Mouse (Mus musculus): ENCODE results near the gene Rsbn1. TPM values are rescaled to one million over a fixed set of nuclear protein-coding genes. Genes with fewer than 3 reads are reported as not detected.

Gene Rsbn1
- polyA plus RNA-seq, 1 experiment from 2014 or later: 20.0 TPM

DNA sequence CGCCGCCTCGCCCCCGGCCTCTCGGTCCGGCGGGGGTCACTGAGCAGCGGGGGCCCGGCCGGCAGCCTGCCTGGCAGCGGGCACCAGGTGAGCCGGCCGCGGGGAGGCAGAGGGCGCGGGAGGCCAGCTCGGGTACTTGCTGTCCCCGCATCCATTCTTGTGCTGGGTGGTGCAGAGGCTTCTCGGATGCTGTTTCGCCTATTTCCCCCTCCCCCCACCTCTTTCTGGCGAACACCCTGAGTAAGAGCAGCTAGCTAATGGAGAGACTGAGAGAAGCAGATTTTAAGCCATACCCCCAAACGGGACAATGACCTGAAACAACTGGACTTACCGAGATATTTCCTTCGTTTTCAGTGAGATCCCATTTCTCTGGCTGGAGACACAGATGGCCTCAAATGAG, 54.8 kb downstream of the Rsbn1 start:
- Histone ChIP-seq H3K9me3 (ENCODE audit: control insufficient read depth, low read length) (no peaks in the 10 kb centered on the region), H3K4me2 (replicated peaks; ENCODE audit: low read depth, low read length) (peak overlapping the region; percentile 76), H3K27ac (ENCODE audit: low read depth, low read length) (peak overlapping the region; percentile 99), H3K27me3 (ENCODE audit: control insufficient read depth, insufficient read depth, low read length) (no peaks in the 10 kb centered on the region), H3K4me3 (ENCODE audit: low read depth, low read length) (peak overlapping the region; percentile 81), H3K36me3 (ENCODE audit: control insufficient read depth, insufficient read depth, low read length) (no peaks in the 10 kb centered on the region), H3K4me1 (replicated peaks; ENCODE audit: control insufficient read depth, insufficient read depth, low read length) (no peaks in the 10 kb centered on the region; the same call in 1 of the 2 replicates), H3K9ac (ENCODE audit: low read depth, low read length) (peak overlapping the region; percentile 94)
- peak; percentile 89 for ATAC-seq (ENCODE audit: low FRiP score)
- WGBS: under 1% methylated on average over 17 of the region's 24 CpGs
- peak; percentile 78 for DNase-seq (ENCODE audit: low spot score)

DNA sequence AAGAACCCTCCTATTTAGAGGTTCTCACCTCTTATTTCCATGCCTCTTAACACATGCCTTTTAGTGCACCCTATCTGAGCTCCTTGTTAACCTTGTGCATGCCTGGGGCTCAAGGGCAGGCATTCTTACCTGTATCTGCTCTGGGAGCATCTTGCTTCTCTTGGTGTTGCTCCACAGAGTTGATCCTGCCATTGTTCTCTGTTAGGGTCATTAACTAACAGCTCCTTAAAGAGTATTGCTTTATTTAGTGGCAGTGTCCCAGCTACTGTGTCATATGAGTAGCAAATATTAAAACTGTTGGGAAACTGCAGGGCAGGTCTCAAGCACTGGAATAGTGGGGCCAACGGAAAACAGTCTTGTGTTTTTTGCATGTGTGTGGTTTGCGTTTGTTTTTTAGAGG, 57.2 kb downstream of the Rsbn1 start:
- H3K9ac ChIP-seq (ENCODE audit: low read depth, low read length): no peak overlapping the region
- H3K27ac ChIP-seq (ENCODE audit: low read depth, low read length): no peak overlapping the region
- DNase-seq (ENCODE audit: low spot score) (no peak), ATAC-seq (ENCODE audit: low FRiP score) (no peak)
- H3K27me3 ChIP-seq (ENCODE audit: control insufficient read depth, insufficient read depth, low read length): no peaks in the 10 kb centered on the region
- H3K36me3 ChIP-seq (ENCODE audit: control insufficient read depth, insufficient read depth, low read length): no peaks in the 10 kb centered on the region
- no peak overlapping the region for H3K4me2 ChIP-seq (replicated peaks; ENCODE audit: low read depth, low read length)
- H3K9me3 ChIP-seq (ENCODE audit: control insufficient read depth, low read length): no peaks in the 10 kb centered on the region
- 98% methylated on average over 2 of the region's 2 CpGs for WGBS
- H3K4me1 ChIP-seq (replicated peaks; ENCODE audit: control insufficient read depth, insufficient read depth, low read length): no peaks in the 10 kb centered on the region; the same call in 1 of the 2 replicates
- no peak overlapping the region for H3K4me3 ChIP-seq (ENCODE audit: low read depth, low read length)

DNA sequence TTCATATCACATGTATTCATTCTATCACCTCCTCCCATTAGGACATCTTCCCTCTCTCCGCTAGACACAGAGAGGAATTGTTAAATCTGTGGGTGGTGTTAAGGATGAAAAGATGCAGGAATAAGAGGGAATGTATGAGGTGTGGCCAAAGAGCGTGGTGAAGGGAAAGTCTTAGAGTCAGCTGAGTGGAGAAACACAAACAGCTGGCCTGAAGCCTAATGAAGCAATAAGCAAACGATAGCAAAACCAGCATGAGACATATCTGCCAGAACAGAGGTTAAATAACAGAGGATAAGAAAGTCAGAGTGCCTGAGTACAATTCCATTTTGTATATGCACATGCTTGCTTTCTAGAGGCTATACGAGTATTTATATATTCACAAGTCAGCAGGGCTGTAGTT, 70.6 kb downstream of the Rsbn1 start:
- Histone ChIP-seq H3K4me1 (replicated peaks; ENCODE audit: control insufficient read depth, insufficient read depth, low read length) (no peaks in the 10 kb centered on the region), H3K27me3 (ENCODE audit: control insufficient read depth, insufficient read depth, low read length) (no peaks in the 10 kb centered on the region), H3K4me2 (replicated peaks; ENCODE audit: low read depth, low read length) (no peak overlapping the region), H3K36me3 (ENCODE audit: control insufficient read depth, insufficient read depth, low read length) (no peaks in the 10 kb centered on the region), H3K9ac (ENCODE audit: low read depth, low read length) (no peak overlapping the region), H3K9me3 (ENCODE audit: control insufficient read depth, low read length) (no peaks in the 10 kb centered on the region), H3K4me3 (ENCODE audit: low read depth, low read length) (no peak overlapping the region), H3K27ac (ENCODE audit: low read depth, low read length) (no peak overlapping the region)
- no peak for ATAC-seq (ENCODE audit: low FRiP score)
- DNase-seq (ENCODE audit: low spot score): no peak
- WGBS: 83% methylated on average over 4 of the region's 4 CpGs

DNA sequence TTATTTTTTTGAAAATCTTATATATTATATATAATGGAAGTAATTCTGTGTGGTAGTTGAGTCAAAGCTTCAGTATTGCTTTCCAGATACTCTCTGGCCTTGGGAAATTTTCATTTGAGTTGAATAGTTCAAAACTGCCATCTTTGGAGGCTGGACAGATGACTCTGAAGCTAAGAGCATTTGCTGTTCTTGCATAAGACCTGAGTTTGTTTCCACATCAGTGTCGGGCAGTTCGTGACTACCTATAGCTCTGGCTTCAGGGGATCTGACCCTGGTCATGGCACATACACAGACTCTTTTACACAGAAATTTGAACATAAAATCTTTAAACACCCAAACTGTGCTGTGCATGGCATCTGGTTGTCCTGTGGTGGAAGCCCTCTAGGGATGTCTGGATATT, 71.3 kb downstream of the Rsbn1 start:
- DNase-seq (ENCODE audit: low spot score) (no peak), ATAC-seq (ENCODE audit: low FRiP score) (no peak)
- H3K9ac ChIP-seq (ENCODE audit: low read depth, low read length): no peak overlapping the region
- WGBS: 95% methylated on average over 2 of the region's 2 CpGs
- H3K36me3 ChIP-seq (ENCODE audit: control insufficient read depth, insufficient read depth, low read length): 0 out of 2 replicates have a peak, but pooled peaks cover 3% of the 10 kb centered on the region
- H3K27me3 ChIP-seq (ENCODE audit: control insufficient read depth, insufficient read depth, low read length): no peaks in the 10 kb centered on the region
- H3K4me2 ChIP-seq (replicated peaks; ENCODE audit: low read depth, low read length): no peak overlapping the region
- no peaks in the 10 kb centered on the region for H3K9me3 ChIP-seq (ENCODE audit: control insufficient read depth, low read length)
- no peak overlapping the region for H3K4me3 ChIP-seq (ENCODE audit: low read depth, low read length)
- H3K4me1 ChIP-seq (replicated peaks; ENCODE audit: control insufficient read depth, insufficient read depth, low read length): no peaks in the 10 kb centered on the region
- no peak overlapping the region for H3K27ac ChIP-seq (ENCODE audit: low read depth, low read length)

DNA sequence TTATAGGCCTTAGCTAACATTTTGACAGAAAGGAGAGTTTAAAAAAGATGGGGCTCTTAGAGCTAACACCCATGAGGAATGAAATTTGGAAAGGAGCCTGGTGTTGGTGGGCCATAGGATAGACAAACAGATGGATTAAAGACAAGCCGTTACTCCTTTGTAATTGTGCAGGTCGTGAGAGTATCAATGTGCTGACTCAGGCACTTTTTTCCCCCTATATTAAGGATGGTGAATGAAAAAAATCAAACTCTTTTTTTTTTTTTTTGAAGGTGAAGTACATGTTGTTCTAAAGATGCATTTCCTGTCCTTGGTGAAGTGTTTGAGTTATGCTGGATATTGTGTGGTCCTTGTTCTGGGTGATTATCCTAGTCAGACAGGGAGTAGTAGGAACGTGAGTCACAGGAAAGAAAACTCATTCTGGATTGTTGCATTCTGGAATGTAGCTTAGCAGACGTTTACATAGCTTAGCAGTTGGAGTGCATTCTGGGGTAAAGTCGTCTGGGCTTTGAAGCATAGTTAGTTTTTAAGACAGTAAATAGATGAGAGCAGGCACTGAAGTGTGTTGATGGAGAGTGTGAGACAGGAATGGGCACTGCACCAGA, 74.0 kb downstream of the Rsbn1 start:
- ATAC-seq (ENCODE audit: low FRiP score) (no peak), DNase-seq (ENCODE audit: low spot score) (no peak)
- H3K4me2 ChIP-seq (replicated peaks; ENCODE audit: low read depth, low read length): no peak overlapping the region
- H3K4me1 ChIP-seq (replicated peaks; ENCODE audit: control insufficient read depth, insufficient read depth, low read length): no peaks in the 10 kb centered on the region
- 82% methylated on average over 5 of the region's 5 CpGs for WGBS
- H3K4me3 ChIP-seq (ENCODE audit: low read depth, low read length): no peak overlapping the region
- no peak overlapping the region for H3K9ac ChIP-seq (ENCODE audit: low read depth, low read length)
- H3K9me3 ChIP-seq (ENCODE audit: control insufficient read depth, low read length): no peaks in the 10 kb centered on the region
- no peak overlapping the region for H3K27ac ChIP-seq (ENCODE audit: low read depth, low read length)
- H3K36me3 ChIP-seq (ENCODE audit: control insufficient read depth, insufficient read depth, low read length): 0 out of 2 replicates have a peak, but pooled peaks cover 6% of the 10 kb centered on the region
- no peaks in the 10 kb centered on the region for H3K27me3 ChIP-seq (ENCODE audit: control insufficient read depth, insufficient read depth, low read length)

DNA sequence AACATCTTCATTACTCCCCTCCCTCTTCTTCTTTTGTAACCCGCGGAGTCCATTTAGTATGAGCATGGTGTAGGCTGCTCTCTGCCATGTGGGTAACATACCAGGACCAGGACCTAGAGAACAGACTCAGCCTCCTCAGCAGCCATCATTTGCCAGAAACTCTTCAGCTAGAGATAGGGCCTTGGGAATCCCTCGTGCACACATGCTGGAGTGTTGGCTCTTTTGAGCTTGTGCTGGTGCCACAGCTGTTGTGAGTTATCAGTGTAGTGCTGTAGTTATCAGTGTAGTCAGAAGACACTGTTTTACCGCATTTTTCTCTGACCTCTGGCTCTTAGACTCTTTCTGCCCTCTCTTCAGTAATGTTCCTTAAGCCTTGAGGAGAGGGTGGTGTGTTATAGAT, 75.4 kb downstream of the Rsbn1 start:
- Histone ChIP-seq H3K9ac (ENCODE audit: low read depth, low read length) (no peak overlapping the region), H3K9me3 (ENCODE audit: control insufficient read depth, low read length) (no peaks in the 10 kb centered on the region), H3K36me3 (ENCODE audit: control insufficient read depth, insufficient read depth, low read length) (0 out of 2 replicates have a peak, but pooled peaks cover 6% of the 10 kb centered on the region), H3K4me1 (replicated peaks; ENCODE audit: control insufficient read depth, insufficient read depth, low read length) (no peaks in the 10 kb centered on the region), H3K4me3 (ENCODE audit: low read depth, low read length) (no peak overlapping the region), H3K4me2 (replicated peaks; ENCODE audit: low read depth, low read length) (no peak overlapping the region), H3K27me3 (ENCODE audit: control insufficient read depth, insufficient read depth, low read length) (no peaks in the 10 kb centered on the region), H3K27ac (ENCODE audit: low read depth, low read length) (no peak overlapping the region)
- DNase-seq (ENCODE audit: low spot score): no peak
- ATAC-seq (ENCODE audit: low FRiP score): no peak
- 88% methylated on average over 4 of the region's 4 CpGs for WGBS

DNA sequence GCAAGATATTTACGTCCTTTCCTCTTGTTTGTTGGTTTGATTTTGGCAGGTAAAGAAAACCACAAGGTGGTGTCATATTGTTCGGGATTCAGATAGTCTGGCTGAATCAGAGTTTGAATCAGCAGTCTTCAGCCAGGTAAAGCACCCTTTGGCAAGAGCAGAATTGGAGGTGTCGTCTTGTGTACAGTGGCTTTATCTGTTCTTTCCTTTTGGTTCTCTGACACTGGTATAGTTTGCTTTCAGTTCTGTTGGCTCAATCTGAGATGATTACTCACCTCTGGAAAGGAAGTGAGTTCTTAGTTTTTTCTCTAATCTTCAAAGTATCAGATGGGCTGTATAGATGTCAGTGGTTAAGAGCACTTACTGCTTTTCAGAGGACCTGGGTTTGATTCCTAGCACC, 77.4 kb downstream of the Rsbn1 start:
- DNase-seq (ENCODE audit: low spot score): no peak
- H3K9me3 ChIP-seq (ENCODE audit: control insufficient read depth, low read length): no peaks in the 10 kb centered on the region
- H3K27ac ChIP-seq (ENCODE audit: low read depth, low read length): no peak overlapping the region
- 95% methylated on average over 3 of the region's 3 CpGs for WGBS
- H3K27me3 ChIP-seq (ENCODE audit: control insufficient read depth, insufficient read depth, low read length): no peaks in the 10 kb centered on the region
- no peak for ATAC-seq (ENCODE audit: low FRiP score)
- H3K4me2 ChIP-seq (replicated peaks; ENCODE audit: low read depth, low read length): no peak overlapping the region
- H3K4me1 ChIP-seq (replicated peaks; ENCODE audit: control insufficient read depth, insufficient read depth, low read length): no peaks in the 10 kb centered on the region
- H3K4me3 ChIP-seq (ENCODE audit: low read depth, low read length): no peak overlapping the region
- H3K36me3 ChIP-seq (ENCODE audit: control insufficient read depth, insufficient read depth, low read length): 0 out of 2 replicates have a peak, but pooled peaks cover 6% of the 10 kb centered on the region
- no peak overlapping the region for H3K9ac ChIP-seq (ENCODE audit: low read depth, low read length)

DNA sequence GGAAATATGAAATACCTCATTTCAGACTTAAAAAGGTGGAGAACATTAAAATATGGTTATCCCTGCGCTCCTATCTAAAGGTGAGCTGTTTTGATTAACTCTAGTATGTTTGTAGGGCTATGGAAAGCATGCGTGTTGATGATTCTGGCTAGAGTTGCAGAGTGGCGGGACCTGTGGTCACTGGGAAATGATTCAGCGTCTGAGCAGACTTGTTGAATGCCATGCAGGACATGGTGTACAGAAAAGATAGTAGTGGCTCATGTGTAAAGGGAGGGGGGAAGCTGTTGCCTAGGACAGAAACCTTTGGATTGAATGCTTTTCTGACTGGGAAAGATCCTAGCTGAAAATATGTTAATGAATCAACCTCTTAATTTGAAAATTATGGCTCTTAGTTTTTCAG, 84.8 kb downstream of the Rsbn1 start:
- no peak overlapping the region for H3K4me2 ChIP-seq (replicated peaks; ENCODE audit: low read depth, low read length)
- WGBS: 95% methylated on average over 4 of the region's 4 CpGs
- H3K4me3 ChIP-seq (ENCODE audit: low read depth, low read length): no peak overlapping the region
- H3K4me1 ChIP-seq (replicated peaks; ENCODE audit: control insufficient read depth, insufficient read depth, low read length): no peaks in the 10 kb centered on the region
- no peak overlapping the region for H3K9ac ChIP-seq (ENCODE audit: low read depth, low read length)
- H3K9me3 ChIP-seq (ENCODE audit: control insufficient read depth, low read length): no peaks in the 10 kb centered on the region
- ATAC-seq (ENCODE audit: low FRiP score): no peak
- no peak overlapping the region for H3K27ac ChIP-seq (ENCODE audit: low read depth, low read length)
- no peaks in the 10 kb centered on the region for H3K36me3 ChIP-seq (ENCODE audit: control insufficient read depth, insufficient read depth, low read length)
- no peaks in the 10 kb centered on the region for H3K27me3 ChIP-seq (ENCODE audit: control insufficient read depth, insufficient read depth, low read length)
- DNase-seq (ENCODE audit: low spot score): no peak

DNA sequence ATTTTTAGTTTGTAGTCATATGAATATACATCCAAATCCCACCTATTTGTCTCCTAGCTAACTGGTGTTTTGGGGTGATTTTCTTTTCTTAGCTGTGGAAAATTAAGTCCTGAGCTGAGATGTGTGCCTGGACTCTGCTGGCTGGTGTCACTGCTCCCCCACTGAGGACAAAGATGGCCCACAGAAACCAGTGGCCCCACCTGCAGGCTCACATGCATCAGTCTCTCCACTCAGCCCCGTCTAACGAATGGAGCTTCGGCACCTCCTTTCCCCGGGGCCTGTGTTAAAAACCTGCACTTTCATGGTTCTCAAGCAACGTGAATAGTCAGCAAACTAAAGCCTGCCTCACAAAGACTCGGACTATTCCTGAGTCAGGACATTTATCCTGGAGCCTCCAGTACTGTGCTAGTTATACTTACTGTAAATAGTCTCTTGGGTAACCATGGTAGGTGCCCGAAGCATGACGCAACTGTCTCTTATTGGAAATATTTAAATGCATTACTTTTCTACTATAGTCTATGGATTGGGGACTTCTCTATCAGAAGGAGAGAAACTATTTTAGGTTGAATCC, 93.1 kb downstream of the Rsbn1 start:
- H3K9ac ChIP-seq (ENCODE audit: low read depth, low read length): no peak overlapping the region
- no peaks in the 10 kb centered on the region for H3K27me3 ChIP-seq (ENCODE audit: control insufficient read depth, insufficient read depth, low read length)
- H3K36me3 ChIP-seq (ENCODE audit: control insufficient read depth, insufficient read depth, low read length): no peaks in the 10 kb centered on the region; the same call in 1 of the 2 replicates
- no peak for DNase-seq (ENCODE audit: low spot score)
- no peaks in the 10 kb centered on the region for H3K9me3 ChIP-seq (ENCODE audit: control insufficient read depth, low read length)
- no peaks in the 10 kb centered on the region for H3K4me1 ChIP-seq (replicated peaks; ENCODE audit: control insufficient read depth, insufficient read depth, low read length)
- no peak overlapping the region for H3K4me3 ChIP-seq (ENCODE audit: low read depth, low read length)
- H3K4me2 ChIP-seq (replicated peaks; ENCODE audit: low read depth, low read length): no peak overlapping the region
- WGBS: 88% methylated on average over 8 of the region's 8 CpGs
- ATAC-seq (ENCODE audit: low FRiP score): no peak
- no peak overlapping the region for H3K27ac ChIP-seq (ENCODE audit: low read depth, low read length)

Data from hindbrain, embryonic 11.5 days (tissue).